Mouse (Mus musculus) urinary bladder, adult 2 months (tissue): Measurements from ENCODE around the gene Gm21119. TPM values are rescaled to one million over a fixed set of nuclear protein-coding genes. Genes with fewer than 3 reads are reported as not detected.
A peak's percentile ranks its signal among the peaks of the same experiment; 100 is the strongest.
"Not testable (repeated sequence)": the region's sequence is repeated elsewhere in the genome, so short reads cannot be mapped to it uniquely, and the experiment has no call there.

Source experiments
- DNase-seq: peaks from one replicate; pipeline ENCODE4 v3.0.0; 2022; ENCODE audit warnings: low spot score
- polyA plus RNA-seq: library from polyadenylated mRNA; depleted of rRNA; stranded (reverse); fragments of >200 nt; gene quantifications from 2 replicates; pipeline ENCODE4 v1.2.3, GENCODE M21; 2012; rRNA removed

The Gm21119 gene
- polyA plus RNA-seq = 0.18 and 0.19 TPM in 2 replicates

- not testable (repeated sequence) for DNase-seq
Observed at GRCm38 (mm10) chr8:20614619-20615018, at the start of gene Gm21119. TSS of gene Gm21119 (plus strand) at chr8:20614919.

- not testable (repeated sequence) for DNase-seq
Observed at GRCm38 (mm10) chr8:20566753-20567152, 48.0 kb upstream of the Gm21119 start.

- not testable (repeated sequence) for DNase-seq
Observed at GRCm38 (mm10) chr8:20581081-20581480, 33.6 kb upstream of the Gm21119 start.

- DNase-seq = not testable (repeated sequence)
Observed at GRCm38 (mm10) chr8:20582772-20583171, 31.9 kb upstream of the Gm21119 start.

- not testable (repeated sequence) for DNase-seq
Observed at GRCm38 (mm10) chr8:20588268-20589177, 26.2 kb upstream of the Gm21119 start.

GRCm38 (mm10) chr8:20589178-20589539 lies 25.6 kb upstream of the Gm21119 start:
- peak; percentile 36 for DNase-seq

- DNase-seq = peak; percentile 76
Observed at GRCm38 (mm10) chr8:20590117-20590997, 24.4 kb upstream of the Gm21119 start.

GRCm38 (mm10) chr8:20591002-20591401 lies 23.7 kb upstream of the Gm21119 start:
- DNase-seq = not testable (repeated sequence)

GRCm38 (mm10) chr8:20592732-20593272 lies 21.9 kb upstream of the Gm21119 start:
- not testable (repeated sequence) for DNase-seq

- peak; percentile 78 for DNase-seq
Observed at GRCm38 (mm10) chr8:20593841-20594240, 20.9 kb upstream of the Gm21119 start.

GRCm38 (mm10) chr8:20596081-20596841 lies 18.5 kb upstream of the Gm21119 start:
- DNase-seq = not testable (repeated sequence)

- peak; percentile 77 for DNase-seq
Observed at GRCm38 (mm10) chr8:20596842-20597708, 17.6 kb upstream of the Gm21119 start.

- DNase-seq = not testable (repeated sequence)
Observed at GRCm38 (mm10) chr8:20598300-20599170, 16.2 kb upstream of the Gm21119 start.

GRCm38 (mm10) chr8:20599350-20599749 lies 15.4 kb upstream of the Gm21119 start:
- not testable (repeated sequence) for DNase-seq

GRCm38 (mm10) chr8:20610856-20611255 lies 3.9 kb upstream of the Gm21119 start:
- DNase-seq = not testable (repeated sequence)

- DNase-seq = not testable (repeated sequence)
Observed at GRCm38 (mm10) chr8:20612721-20613120, 2.0 kb upstream of the Gm21119 start.

- not testable (repeated sequence) for DNase-seq
Observed at GRCm38 (mm10) chr8:20630766-20631165, 16.0 kb downstream of the Gm21119 start.

GRCm38 (mm10) chr8:20637931-20638330 lies 23.2 kb downstream of the Gm21119 start:
- DNase-seq = not testable (repeated sequence)

- not testable (repeated sequence) for DNase-seq
Observed at GRCm38 (mm10) chr8:20643536-20643935, 28.8 kb downstream of the Gm21119 start.
